ENCODE assay signal across 21 mouse cellular contexts in genomic region chr2:157296105-157296689, GRCm38 (mm10). TPM values are rescaled to one million over a fixed set of nuclear protein-coding genes. Genes with fewer than 3 reads are reported as not detected.
"Had no signal": no experiment of that assay in that cellular context is flagged by ENCODE, and none has a peak within 500 bp of the region (broad histone marks: within the 10 kb centered on the region; RNA-seq: fewer than 3 reads in every experiment).

No protein-coding gene starts in this region.

- H3K4me3 ChIP-seq: kidney, embryonic 15.5 days; limb, embryonic 15.5 days; liver, embryonic 12.5 days; lung, embryonic 15.5 days; megakaryocyte, embryonic 14.5 days; neural tube, embryonic 12.5 days had no signal

- H3K27me3 ChIP-seq: kidney, embryonic 15.5 days; limb, embryonic 15.5 days; liver, embryonic 12.5 days; lung, embryonic 15.5 days; megakaryocyte, embryonic 14.5 days; neural tube, embryonic 12.5 days had no signal

- H3K4me2 ChIP-seq: kidney, embryonic 15.5 days; limb, embryonic 15.5 days; liver, embryonic 12.5 days; lung, embryonic 15.5 days; midbrain, embryonic 11.5 days; neural tube, embryonic 12.5 days had no signal

- H3K9ac ChIP-seq: kidney, embryonic 15.5 days; limb, embryonic 15.5 days; liver, embryonic 12.5 days; lung, embryonic 15.5 days; neural tube, embryonic 12.5 days had no signal

- ATAC-seq: liver, embryonic 12.5 days had no signal

- DNase-seq: kidney, postnatal 14 days; layer of hippocampus, postnatal 36 days; lung, postnatal 14 days; right cerebral cortex, postnatal 4 days; spleen, adult 18-20 months; thymus, adult 18-20 months; thymus, postnatal 14 days had no signal

- H3K27ac ChIP-seq: kidney, embryonic 15.5 days; limb, embryonic 15.5 days; liver, embryonic 12.5 days; lung, embryonic 15.5 days; macrophage; neural tube, embryonic 12.5 days had no signal

- H3K9me3 ChIP-seq: kidney, embryonic 15.5 days; limb, embryonic 15.5 days; liver, embryonic 12.5 days; lung, embryonic 15.5 days; megakaryocyte, embryonic 14.5 days; neural tube, embryonic 12.5 days had no signal

- H3K4me1 ChIP-seq: limb, embryonic 15.5 days; liver, embryonic 12.5 days; lung, embryonic 15.5 days had no signal

RNA-seq across cellular contexts. Expression of gene Mroh8, which starts 16.8 kb away (rescaled TPM):
- total RNA-seq: monocyte, adult 5-6 weeks; neutrophil, adult 5-6 weeks had no signal
- polyA plus RNA-seq: macrophage had no signal

RNA-seq across cellular contexts. Expression of gene Ghrh, which starts 51.1 kb away (rescaled TPM):
- total RNA-seq: layer of hippocampus, postnatal 36 days; left cerebral cortex, postnatal 25 days; monocyte, adult 5-6 weeks; neutrophil, adult 5-6 weeks had no signal
- polyA plus RNA-seq: limb, embryonic 11.5 days; limb, embryonic 15.5 days; liver, embryonic 12.5 days; liver, embryonic 16.5 days; lung, embryonic 15.5 days; macrophage; neural tube, embryonic 12.5 days; stomach, embryonic 14.5 days had no signal
